Mouse (Mus musculus) cerebellum, postnatal 10 days (tissue): ENCODE measurements around the gene Hlf.

Experiments
- DNase-seq, 2 experiments: peaks; one replicate each; pipeline ENCODE4 v3.0.0; 2021; ENCODE audit warnings: mixed read lengths in 2 of 2

The Hlf gene

DNA sequence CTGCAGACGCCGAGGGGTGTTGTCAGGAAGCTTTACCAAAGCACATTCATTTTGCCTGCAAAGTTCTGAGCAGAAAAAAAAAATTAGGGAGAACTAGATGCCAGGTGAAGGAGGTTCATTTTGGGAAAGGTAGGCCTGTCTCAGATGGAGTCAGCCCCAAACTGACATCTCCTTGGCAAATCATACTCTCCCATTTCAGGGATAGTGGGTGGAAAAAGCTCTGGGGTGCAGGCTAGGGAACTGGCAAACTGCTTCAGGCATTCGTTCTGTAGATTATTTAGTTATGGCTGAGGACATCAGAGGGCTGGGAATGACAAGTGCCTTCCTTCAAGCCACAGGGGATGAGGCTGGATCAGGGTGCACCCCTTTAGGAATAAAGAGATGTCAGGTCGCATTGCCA lies 58.0 kb downstream of the Hlf start:
- DNase-seq, result no peak

DNA sequence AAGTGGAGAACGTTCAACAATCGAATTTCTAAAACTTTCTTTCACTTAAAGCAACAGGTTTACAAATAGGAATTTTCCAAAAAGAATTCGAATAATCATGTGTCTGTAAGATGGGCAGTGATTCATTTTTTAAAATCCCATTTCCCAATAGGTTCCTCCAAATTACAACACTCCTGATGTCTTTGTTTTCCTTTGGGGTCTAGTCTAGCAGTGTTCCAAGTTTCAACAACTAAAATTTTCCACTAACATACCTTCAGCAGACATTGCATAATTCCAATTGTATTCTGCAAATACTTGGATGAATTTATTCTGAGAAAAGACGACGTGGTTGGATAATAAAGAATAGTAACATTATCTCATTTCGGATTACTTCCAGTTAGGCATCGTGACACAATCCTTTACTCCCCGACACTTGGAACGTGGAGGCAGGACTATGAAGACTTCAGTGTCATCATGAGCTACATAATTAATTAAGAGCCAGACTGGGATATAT lies 60.4 kb downstream of the Hlf start:
- DNase-seq, result no peak

DNA sequence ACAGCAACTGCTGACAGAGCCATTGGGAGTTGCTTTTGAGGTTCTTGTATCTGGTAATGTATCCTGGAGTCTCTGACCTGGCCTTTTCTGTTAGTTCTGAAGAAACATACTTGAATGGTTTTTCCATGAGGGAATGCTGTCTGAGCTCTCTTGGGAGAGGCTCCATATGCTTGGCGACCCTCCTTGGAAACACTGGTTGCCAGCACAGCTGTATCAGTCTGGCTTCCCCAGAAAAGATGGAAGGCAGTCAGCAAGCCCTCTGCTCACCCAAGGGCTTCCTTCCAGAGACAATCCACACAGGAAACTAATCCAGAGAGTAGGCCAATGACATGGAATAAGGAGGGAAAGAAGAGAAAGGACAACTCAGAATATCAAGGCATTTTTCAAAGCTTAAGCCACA lies 63.9 kb downstream of the Hlf start:
- no peak for DNase-seq

DNA sequence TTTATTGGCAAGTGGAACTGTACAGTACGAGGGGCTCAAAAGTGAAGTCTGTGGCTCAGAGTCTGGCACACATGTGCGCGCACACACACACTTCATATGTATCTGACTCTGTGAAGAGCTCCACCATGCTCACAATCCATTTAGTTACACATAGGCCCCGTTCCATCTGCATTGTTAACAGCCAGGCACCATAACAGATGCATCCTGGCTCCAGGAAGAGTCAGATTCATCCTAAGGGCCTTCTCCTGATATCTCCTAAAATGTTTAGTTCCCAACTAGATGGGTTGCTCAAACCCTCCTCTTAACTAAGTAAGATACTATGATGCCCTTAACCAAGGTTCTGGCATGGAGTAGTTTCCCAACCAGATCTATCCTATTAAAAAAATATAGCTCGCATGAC lies 64.5 kb downstream of the Hlf start:
- DNase-seq, result no peak

DNA sequence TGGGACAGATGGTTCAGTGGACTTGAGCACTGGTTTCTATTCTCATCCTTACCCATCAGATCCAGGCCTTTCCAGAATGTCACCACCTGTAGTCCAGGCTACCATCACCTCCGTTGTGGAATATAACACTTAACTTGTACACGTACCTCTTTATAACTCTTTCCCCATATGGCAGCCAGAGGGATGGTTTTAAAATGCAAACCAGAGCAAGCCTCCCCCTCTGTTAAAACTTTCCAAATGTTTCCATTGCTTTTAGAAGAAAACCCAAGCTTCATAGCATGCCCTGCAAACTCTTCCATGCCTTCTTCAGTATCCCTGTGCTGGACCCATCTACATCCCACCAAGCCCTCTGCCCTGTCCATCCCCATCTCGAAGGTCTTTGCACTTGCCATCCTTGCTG lies 66.1 kb downstream of the Hlf start:
- DNase-seq, result no peak

DNA sequence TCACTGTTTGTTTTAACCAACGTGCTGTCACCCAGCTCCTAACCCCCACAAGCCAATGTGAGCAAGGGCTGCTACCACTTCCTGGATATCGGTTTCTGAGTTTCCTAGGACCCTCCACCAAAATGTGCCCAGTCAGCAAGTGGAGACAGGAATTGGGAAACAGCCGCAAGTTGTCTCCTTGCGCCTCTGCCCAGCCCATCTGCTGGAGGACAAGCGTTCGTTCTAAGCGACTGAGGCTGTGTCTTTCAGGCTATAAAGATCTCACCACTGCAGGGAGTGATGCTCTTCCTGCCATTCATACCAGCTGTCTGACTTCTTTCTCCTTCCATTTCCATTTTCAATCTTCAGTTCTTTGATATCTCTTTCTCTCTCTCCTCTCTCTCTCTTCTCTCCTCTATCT lies 69.8 kb downstream of the Hlf start:
- no peak for DNase-seq

DNA sequence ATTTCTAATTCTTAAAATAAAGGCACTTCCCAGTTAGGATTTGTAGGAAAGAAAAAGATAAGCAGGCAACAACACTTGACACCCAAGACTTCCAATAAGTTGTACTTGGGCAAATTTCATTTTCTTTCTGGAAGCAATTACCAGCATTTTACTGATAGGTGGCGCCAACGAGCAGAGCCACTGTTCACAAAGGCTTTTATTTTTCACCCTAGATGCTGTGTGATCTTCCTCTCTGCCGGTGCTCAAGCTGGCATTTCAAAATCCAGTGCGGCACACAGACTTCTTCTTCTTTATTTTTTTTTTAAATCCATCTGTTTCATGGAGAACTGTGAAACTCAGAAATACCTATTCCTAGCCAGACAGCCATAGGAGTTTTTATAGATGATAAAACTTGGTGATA lies 73.2 kb downstream of the Hlf start:
- DNase-seq, result peak; percentile 71 to 80

DNA sequence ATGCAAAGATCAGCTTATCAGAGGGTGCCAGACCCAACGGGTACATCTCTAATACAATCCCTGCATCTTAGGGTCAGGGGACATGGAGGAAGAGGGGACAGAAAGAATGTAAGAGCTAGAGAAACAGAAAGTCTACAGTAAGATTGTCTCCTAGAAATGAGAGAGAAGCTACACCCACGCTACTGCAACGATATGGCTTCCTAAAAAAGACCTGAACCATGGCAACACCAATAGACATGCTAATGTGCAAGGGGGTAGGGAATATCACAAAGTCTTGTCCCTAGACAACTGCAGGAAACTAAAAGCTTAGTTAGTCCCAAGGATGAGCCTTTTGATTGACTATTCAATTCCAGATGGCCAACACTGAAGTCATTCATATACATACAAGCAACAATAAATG lies 76.1 kb downstream of the Hlf start:
- DNase-seq, result no peak

DNA sequence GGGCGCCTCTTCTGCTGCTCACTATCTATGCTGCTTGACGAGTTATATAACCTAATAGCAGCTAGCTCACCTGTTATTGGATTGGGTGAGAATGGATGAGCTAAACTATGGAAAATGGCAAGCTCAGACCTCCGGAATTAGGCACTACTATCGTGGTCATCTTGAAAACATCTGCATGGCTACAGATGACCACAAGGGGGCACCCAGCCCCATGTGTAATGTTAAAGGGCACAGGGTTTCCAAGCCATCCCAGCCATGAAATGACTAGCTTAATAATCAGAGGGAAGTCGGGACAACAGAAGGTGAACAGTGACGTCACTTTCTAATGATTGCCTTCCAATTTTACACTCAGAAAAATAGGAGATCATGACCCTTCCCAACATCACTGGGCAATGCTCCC lies 83.7 kb downstream of the Hlf start:
- peak; percentile 81 to 84 for DNase-seq

DNA sequence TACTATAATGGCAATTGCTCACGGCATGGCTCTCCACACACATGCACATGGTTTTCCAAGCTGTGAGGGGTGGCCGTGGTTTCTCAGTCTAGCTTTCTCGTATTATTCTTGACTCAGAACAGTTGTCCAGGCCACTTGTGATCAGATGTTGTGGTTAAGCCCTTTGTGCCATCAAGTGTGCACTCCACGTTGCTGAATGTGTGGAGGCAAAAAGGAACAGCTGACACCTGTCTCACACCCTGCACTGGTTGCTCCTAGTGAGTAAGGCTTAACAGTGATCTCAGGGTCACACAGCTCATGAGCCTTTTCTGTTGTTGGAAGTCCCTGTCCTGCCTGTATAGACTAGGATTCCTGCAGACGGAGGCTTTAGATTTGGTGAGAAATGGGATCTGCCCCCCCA lies 84.6 kb downstream of the Hlf start:
- DNase-seq, result no peak

DNA sequence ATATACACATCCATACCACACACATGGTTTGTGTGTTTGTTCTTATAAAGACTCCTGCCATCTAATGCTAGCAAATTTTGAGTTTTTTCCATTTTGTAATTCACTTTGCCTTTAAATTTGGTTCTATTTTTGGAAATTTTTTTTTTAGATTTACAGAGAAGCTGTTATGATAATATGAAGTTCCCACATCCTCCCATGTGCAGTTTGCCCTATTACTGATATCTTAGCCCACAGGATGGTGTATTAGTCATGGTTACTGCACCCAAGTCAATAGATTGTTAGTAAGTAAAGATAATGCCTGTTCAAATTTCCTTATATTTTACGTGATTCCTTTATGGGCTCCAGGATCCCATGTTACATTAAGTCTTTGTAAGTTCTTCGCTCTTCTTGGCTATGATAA lies 96.1 kb downstream of the Hlf start:
- DNase-seq, result no peak

DNA sequence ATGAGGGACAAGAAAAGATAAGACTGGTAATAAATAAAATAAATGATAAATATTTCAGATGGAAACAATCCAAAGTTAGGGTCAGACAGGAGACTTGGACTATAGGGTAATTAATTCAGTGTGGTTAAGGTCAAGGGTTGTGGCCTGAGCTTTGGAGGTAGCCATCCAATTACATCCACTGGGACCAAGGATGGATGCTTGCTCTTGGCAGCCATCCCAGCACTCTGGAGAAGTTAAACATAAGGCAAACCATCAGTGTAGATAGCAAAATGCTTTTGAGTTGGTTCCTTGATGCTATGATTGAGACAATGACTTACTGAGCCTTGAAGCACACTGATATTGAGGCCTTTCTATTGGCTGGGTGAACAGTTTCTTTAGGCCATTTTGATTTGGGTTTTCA lies 97.9 kb downstream of the Hlf start:
- no peak for DNase-seq

DNA sequence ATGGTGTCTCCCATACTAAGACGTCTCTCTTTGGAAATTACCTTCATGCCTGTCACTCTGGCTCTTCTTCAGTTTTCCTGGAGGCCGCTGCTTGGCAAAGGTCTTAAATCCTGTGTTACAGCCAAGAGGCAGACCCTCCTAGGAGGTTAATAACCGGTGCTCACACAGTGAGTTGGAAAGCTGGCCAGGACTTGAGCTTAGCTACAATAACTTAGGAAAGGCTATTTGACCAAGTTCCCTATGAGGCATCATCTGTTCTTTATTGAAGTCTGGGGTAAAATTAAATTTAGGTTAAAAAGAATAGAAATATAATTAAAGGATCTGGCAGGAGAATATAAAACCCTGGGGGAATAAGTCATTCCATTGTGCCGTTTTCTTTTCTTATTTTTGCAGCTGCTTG lies 99.5 kb downstream of the Hlf start:
- peak; percentile 62 to 78 for DNase-seq

DNA sequence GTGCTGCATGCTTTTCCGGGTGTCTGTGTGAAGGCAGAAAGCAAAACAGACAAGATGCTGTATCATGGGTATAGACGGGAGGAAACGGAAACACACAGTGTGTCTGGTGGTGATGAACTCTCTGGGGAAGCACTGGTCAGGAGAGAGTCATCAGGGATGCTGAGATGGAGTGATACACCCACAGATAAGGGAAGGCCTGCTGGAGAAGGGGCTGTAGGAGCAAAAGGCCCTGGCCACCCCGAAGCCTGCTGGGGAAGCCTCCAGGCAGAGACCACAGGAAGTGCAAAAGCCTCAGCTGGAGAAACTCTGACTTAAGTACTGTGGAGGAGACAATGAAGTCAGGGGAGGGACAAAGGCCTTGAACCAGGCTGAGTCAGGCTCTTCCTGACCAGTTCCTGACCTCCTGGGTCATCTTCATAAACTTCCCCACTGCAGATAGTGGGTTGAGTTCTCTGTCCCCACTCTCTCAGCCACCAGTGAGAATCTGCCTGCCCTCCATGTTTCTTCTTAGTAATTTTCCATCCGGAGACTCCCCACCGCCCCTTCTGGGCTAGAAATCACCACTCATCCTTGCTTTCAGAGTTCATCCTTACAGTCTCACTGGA lies 104.0 kb downstream of the Hlf start:
- no peak for DNase-seq
